Mouse (Mus musculus) thymus, postnatal 0 days (tissue): ENCODE data around the gene Gtsf1l. TPM values are rescaled to one million over a fixed set of nuclear protein-coding genes. Genes with fewer than 3 reads are reported as not detected.
"Not testable (repeated sequence)": the region's sequence is repeated elsewhere in the genome, so short reads cannot be mapped to it uniquely, and the experiment has no call there.

ENCODE experiments used
- DNase-seq: peaks from one replicate; pipeline ENCODE4 v3.0.0-alpha.2; 2015; ENCODE audit warnings: low spot score
- polyA plus RNA-seq: library from polyadenylated mRNA; unstranded; fragments of >200 nt; fragmentation: Nextera tagmentation; extraction: Ambion mirVana; gene quantifications from 2 replicates; pipeline ENCODE4 v1.2.1, GENCODE M21; 2015

The Gtsf1l gene
- polyA plus RNA-seq, 1 experiment from 2014 or later, result not detected

GRCm38 (mm10) chr2:163086561-163086960 is 1.1 kb downstream of the Gtsf1l start:
- DNase-seq, result no peak

DNA sequence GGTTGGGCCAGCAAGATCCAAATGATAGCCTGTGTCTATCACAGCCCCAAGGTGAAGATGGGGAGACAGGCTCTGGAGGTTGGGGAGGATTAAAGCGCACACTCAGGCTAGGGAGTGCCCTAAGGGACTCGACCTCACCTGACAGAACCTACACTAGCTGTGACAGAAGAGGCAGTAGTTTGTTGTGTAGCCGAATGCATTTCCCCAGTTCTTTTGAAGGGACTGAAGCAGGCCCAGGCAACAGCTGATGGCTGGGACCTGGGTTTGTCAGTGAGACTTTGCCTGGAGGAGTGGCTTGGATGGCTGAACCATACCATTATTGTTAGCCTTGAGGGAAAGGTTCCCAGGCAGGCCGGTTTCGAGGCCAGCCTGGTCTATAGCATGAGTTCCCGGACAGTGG is 2.6 kb downstream of the Gtsf1l start:
- no peak for DNase-seq

DNA sequence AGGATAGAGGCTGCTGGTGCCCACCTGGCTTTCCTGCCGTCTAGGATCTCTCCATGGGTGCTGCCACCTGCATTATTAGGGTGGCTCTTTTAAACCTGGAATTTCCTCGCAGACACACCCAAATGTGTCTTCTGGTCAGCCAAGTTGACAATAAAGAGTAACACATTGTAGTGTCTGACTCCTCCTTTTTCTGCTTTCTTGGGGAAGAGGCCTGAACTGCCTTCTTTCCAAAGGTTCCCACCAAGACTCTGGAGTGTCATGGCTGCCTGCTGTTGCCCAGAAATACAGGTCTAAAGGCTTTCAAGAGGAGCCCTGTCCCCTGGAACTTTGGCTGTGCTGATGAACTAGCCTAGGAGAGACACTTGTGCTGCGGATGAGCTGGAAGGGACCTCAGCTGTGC is 3.1 kb downstream of the Gtsf1l start:
- DNase-seq, result no peak

GRCm38 (mm10) chr2:163082591-163082990 is 5.1 kb downstream of the Gtsf1l start:
- no peak for DNase-seq

- DNase-seq, result no peak
Measured at GRCm38 (mm10) chr2:163079041-163079440, 8.6 kb downstream of the Gtsf1l start.

DNA sequence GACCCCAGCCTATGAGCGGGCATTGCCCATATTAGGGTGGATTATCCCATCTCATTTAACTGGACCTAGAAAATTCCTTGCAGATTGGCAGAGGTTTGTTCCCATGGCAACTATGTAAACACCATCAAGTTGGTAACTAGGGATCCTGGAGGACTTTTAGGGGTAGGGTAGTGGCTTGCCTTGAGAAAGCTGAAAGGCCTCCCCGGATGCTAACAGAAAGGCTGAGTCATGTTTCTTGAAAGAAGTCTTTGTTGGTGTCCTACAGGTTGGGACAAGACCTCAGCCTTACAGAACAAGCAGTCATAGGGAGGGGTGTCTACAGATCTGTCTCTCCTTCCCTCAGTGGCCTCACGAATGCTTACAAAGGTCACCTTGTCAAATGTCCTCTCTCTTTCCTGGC is 12.4 kb downstream of the Gtsf1l start:
- no peak for DNase-seq

GRCm38 (mm10) chr2:163074808-163075207 is 12.8 kb downstream of the Gtsf1l start:
- no peak for DNase-seq

DNA sequence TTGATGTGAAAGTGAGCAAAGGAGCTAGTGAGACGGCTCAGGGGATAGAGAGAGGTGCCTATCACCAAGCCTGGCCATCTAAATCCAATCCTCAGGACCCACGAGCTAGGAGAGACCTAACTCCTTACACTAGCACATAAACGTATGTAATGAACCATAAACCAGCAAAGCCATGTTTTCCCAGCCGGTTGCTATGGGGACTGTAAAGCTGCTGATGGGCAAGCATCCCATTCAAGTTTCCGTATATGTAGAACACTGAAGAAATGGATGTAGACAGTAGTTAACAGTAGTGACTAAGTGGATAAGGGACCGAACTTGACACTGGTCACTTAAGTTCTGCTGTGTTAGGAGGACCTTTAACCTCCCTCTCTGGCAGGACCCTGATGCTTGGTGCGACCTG is 13.6 kb downstream of the Gtsf1l start:
- DNase-seq, result no peak

GRCm38 (mm10) chr2:163073023-163073757 is 14.5 kb downstream of the Gtsf1l start:
- DNase-seq, result no peak

DNA sequence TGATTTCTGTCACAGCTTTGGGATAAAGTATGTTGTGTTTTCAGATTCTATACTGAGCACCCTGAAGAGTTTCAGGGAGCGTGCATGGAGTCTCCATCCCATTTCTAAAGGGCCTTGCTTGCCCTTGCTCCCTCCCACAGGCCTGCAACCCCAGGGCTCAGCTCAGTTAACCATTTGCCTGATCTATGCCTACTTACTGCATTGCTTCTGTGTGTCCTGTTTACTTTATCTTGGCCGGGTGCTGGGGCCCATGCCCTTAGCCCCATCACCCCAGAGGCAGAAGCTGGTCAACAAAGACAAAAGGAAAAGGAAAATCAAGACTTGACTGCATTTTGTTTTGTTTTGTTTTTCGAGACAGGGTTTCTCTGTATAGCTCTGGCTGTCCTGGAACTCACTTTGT is 16.1 kb downstream of the Gtsf1l start:
- DNase-seq, result no peak

GRCm38 (mm10) chr2:163070213-163070612 is 17.4 kb downstream of the Gtsf1l start:
- DNase-seq, result no peak

DNA sequence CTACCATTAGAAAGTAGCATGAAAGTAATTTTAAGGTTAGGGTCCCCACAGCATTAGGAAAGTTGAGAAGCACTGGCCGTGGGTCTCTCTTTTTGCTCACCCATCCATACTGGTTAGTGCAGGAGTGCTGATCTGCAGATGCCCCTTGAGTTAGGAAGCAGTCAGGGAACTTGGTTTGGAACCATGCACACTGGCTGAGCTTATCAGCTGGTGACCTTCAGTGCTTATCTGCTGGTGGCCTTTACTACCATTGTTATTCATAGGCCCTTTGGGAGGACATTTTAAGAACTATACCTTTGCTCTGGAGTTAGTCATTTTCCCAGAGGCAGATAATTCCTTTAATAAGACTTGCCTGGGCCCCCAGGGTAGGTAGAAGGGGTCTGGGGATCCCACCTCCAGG is 20.4 kb downstream of the Gtsf1l start:
- DNase-seq, result no peak

GRCm38 (mm10) chr2:163066326-163066725 is 21.3 kb downstream of the Gtsf1l start:
- DNase-seq, result no peak

DNA sequence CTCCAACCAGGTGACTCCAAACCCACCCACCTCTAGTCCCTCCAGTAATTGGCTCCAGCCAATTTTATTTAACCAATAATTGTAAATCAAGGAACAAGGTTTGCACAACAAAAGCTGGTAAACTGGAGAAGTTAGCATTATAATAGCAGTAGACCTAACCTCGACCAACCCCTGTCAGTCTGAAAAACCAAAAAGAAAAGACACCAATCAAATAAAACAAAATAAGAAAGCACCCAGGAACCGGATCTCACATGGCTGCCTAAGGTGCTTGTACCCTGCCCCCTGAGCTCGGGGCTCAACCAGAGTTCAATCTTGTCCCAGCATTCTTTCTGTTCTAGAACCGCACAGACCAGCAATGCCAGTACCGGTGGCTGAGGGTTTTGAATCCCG is 25.5 kb downstream of the Gtsf1l start:
- DNase-seq, result no peak

DNA sequence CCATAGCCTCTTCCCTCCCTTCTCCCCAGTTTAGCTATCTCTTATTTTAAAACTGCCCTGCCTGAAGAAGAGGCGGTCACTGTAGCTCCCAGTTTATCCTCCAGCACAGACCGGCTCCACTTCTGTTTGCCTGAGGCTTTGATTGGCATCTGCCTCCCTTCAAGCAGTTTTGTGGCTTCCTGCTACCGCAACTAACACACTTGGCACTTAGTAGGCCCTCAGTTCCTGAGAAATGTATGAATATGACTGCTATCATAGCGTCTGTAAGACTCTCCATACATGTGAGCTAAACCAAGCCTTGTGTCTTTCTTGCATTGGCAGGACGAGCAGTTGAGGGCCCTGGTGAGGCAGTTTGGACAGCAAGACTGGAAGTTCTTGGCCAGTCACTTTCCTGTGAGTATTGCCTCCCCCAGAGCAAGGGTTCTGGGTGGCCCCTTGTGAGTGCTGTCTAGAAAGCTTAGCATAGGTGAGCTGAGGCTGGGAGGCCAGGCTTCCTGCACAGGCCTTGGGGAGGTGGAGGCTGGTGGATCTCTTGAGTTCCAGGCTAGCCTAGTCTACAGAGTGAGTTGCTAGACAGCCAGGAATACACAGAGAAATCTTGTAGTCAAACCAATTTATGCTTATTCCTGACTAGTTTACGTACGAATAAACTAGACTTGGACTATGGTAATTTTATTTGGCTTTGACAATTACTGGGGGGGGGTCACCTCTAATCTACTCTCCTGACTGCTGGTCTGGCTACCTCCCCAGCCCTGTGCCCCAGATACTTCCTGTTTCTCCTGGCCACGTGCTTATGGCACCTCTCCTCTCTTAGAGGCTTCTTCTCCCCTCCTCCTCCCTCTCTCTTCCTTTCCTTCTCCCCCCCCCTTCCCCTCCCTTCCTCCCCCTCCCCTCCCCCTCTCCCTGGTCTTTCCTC is 26.2 kb downstream of the Gtsf1l start:
- DNase-seq, result no peak

- DNase-seq, result no peak
Measured at GRCm38 (mm10) chr2:163060630-163061029, 27.0 kb downstream of the Gtsf1l start.

DNA sequence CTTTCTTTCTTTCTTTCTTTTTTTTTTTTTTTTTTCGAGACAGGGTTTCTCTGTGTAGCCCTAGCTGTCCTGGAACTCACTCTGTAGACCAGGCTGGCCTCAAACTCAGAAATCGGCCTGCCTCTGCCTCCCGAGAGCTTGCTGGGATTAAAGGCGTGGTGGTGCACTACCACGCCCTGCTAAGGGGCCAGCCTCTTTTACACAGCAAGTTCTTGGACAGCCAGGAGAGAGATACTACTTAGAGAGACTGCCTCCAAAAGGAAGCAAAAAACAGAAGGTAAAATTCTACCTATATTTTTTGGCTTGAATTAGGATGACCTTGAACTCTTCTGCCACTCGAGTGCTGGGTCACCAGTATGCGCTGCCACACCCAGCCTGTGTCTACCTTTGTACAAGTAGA is 28.7 kb downstream of the Gtsf1l start:
- not testable (repeated sequence) for DNase-seq

DNA sequence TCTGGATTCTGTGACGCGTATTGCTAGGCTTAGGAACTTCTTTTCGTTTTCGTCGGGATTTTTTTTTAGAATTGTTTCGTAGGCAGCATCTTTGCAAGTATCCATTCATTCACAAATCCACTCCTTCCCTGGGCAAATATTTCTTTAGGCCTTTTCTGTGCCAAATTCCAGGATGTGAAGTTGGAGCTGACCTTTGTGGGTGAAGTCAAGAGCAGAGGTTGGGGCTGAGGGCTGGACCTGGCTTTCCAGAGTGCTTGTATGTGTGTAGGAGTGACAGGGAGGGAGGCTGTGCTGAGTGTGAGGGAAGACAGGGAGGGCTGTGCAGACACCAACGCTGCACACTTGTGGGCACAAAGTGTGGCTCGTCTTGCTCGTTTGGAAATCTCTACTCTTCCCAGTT is 31.1 kb downstream of the Gtsf1l start:
- no peak for DNase-seq

DNA sequence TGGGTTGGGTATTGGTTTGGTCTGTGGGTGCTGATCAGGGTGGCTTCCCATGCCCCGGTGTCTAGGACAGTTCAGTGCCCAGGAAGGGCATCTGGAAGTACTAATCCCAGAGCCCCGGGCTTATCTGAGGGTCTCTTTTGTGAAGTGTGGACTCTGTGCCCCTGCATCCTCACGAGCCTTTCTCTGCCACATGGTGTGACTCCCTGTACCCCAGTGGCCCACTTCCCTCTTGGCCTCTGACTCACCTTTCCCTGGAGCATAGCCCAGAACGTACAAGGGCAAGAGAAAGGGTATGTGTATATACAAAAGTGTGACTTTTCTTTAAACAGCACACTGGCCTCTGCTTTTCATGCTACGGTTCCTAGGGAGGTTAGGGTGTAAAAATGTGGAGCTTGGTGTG is 31.9 kb downstream of the Gtsf1l start:
- DNase-seq, result no peak

DNA sequence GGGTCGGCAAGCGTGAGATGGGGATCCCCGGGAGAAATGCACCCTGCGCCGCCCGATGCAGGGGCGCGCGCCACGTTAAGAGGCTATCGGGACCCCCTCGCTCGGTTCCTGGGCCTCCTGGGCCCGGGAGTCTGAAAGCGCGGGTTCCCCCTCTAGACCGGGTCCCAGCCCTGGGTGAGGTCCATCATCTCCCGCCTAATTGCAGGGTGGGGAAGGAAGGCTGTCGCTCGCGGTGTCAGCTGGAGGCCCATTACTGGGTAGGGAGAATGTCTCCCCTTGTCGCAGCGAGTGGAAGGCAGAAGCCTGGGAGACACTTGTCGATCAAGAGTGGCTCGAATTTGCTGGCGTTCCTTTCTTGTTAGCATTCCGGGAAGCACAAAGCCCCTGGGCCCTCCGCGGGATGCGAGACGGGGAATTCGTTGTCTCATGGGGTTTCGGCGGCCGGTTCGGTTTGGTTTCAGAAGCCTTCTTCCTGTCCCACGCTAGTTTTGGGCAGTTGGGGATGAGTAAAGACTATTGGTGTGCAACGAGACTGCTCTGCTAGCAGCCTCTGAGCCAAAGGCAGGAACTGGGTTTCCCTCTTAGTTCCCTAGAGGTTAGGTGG is 32.7 kb downstream of the Gtsf1l start:
- DNase-seq, result peak; percentile 24

GRCm38 (mm10) chr2:163054335-163054840 is 33.3 kb downstream of the Gtsf1l start, which contains the start of gene Mybl2:
Gene Mybl2, plus strand, starts transcription at chr2:163054687.
- DNase-seq, result peak; percentile 95

GRCm38 (mm10) chr2:163052826-163053225 is 34.8 kb downstream of the Gtsf1l start:
- DNase-seq, result no peak
